Mouse (Mus musculus) kidney, adult 9 months (tissue): ENCODE measurements around the gene Scgb2b2.

ENCODE experiments used
- DNase-seq: peaks from one replicate; pipeline ENCODE4 v3.0.0; 2022

Scgb2b2 gene

DNA sequence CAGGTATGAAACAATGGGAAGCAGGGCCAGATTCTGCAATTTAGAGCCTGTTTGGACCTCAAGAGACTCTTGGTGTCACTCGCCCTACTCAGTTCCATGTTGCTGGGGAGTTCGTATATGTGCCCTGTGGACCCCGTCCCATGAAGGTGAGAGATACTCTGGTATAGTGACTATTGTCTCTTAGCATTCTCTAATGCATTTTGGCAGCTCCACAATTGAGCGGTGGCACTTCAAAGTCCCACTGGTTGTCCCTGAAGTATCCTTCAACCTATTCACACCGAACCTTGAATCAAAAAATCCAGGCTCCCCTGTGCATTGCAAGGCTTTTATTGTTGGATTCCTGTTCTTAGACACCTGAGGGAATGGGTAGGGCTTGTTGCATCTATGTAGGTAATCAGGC, at the start of gene Scgb2b2:
TSS of gene Scgb2b2 (plus strand) at position 301 of the 400 bp plus-strand sequence.
- no peak for DNase-seq

DNA sequence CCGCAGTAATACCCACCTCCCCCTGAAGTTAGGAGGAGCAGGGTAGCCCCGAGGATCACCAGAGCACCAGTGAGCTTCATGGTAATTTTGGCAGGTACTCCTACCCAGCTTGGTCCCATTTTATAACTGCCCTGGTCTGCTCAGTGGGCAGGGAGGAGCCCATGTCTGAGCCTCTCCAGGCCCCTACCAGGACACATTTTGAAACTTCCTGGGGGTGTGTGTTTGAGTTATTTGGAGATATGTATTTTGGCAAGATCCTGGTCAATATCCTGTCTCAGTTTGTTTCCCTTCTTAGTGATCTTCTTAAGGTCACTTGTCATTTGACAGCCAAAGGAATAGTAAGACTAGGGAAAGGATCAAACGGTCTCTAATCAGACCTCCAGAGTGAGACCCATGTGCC, 1.4 kb downstream of the Scgb2b2 start, which contains the start of gene Scgb1b2:
TSS of gene Scgb1b2 (minus strand) at position 101 of the 400 bp plus-strand sequence.
- no peak for DNase-seq
